Mouse (Mus musculus): ENCODE data around the gene Smad5. TPM values are rescaled to one million over a fixed set of nuclear protein-coding genes. Genes with fewer than 3 reads are reported as not detected.
A peak's percentile ranks its signal among the peaks of the same experiment; 100 is the strongest.

The Smad5 gene
- polyA plus RNA-seq, 1 experiment from 2014 or later, result 57.4 TPM

- H3K9ac ChIP-seq (replicated peaks; ENCODE audit: low read length), result no peak overlapping the region
- H3K27me3 ChIP-seq (ENCODE audit: control insufficient read depth, insufficient read depth, low read length), result no peaks in the 10 kb centered on the region
- no peak overlapping the region for H3K4me2 ChIP-seq (ENCODE audit: low read depth, low read length)
- H3K4me1 ChIP-seq (ENCODE audit: control insufficient read depth, insufficient read depth, low read length), result no peaks in the 10 kb centered on the region
- H3K36me3 ChIP-seq (replicated peaks; ENCODE audit: control insufficient read depth, insufficient read depth, low read depth, low read length), result peaks cover 20% of the 10 kb centered on the region
- 84% methylated on average over 4 of the region's 4 CpGs for WGBS
- no peak for DNase-seq (ENCODE audit: low spot score)
- H3K27ac ChIP-seq (replicated peaks; ENCODE audit: low read depth, low read length), result no peak overlapping the region
- no peak overlapping the region for H3K4me3 ChIP-seq (ENCODE audit: low read depth, low read length)
- no peak for ATAC-seq (replicated peaks; ENCODE audit: insufficient number of reproducible peaks, low FRiP score, low TSS enrichment, low read depth)
- H3K9me3 ChIP-seq (replicated peaks; ENCODE audit: control insufficient read depth, low read length), result no peaks in the 10 kb centered on the region
Measured at GRCm38 (mm10) chr13:56734617-56735016, 31.8 kb downstream of the Smad5 start.

DNA sequence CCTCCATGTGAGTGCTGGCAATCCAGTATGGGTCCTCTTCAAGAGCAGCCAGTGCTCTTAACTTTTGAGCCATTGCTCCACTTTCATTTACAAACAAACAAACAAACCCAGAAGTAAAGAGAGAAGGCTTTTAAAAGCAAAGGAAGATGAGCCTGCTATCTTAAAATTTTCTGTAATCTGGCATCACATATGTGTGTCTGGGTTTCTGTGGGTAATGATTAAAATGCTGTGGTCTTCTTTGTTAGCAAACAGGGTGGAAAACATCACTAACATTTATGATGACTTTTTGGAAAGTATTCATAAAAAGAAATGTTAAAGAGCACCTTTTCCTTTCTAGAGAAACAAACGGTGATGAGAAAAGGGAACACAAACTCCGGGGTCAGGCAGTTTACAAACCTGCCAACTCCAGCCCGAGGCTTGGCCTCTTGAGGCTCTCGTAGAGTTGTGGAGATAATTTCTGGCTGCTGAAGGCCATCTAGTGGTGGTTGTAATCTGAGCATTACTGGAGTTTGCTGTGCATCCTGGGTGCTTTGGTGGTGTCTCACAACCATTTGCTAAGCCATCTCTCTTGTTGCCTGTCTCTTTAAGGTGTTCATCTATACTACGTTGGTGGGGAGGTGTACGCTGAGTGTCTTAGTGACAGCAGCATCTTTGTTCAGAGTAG is 32.5 kb downstream of the Smad5 start:
- peak; percentile 29 for DNase-seq (ENCODE audit: low spot score)
- no peak overlapping the region for H3K4me3 ChIP-seq (ENCODE audit: low read depth, low read length)
- H3K27me3 ChIP-seq (ENCODE audit: control insufficient read depth, insufficient read depth, low read length), result no peaks in the 10 kb centered on the region
- H3K9ac ChIP-seq (replicated peaks; ENCODE audit: low read length), result no peak overlapping the region
- H3K27ac ChIP-seq (replicated peaks; ENCODE audit: low read depth, low read length), result no peak overlapping the region
- H3K9me3 ChIP-seq (replicated peaks; ENCODE audit: control insufficient read depth, low read length), result no peaks in the 10 kb centered on the region
- WGBS, result 60% methylated on average over 6 of the region's 6 CpGs
- H3K36me3 ChIP-seq (replicated peaks; ENCODE audit: control insufficient read depth, insufficient read depth, low read depth, low read length), result peaks cover 22% of the 10 kb centered on the region
- H3K4me2 ChIP-seq (ENCODE audit: low read depth, low read length), result no peak overlapping the region
- no peaks in the 10 kb centered on the region for H3K4me1 ChIP-seq (ENCODE audit: control insufficient read depth, insufficient read depth, low read length)
- no peak for ATAC-seq (replicated peaks; ENCODE audit: insufficient number of reproducible peaks, low FRiP score, low TSS enrichment, low read depth)

GRCm38 (mm10) chr13:56739556-56739955 is 36.7 kb downstream of the Smad5 start:
- no peaks in the 10 kb centered on the region for H3K4me1 ChIP-seq (ENCODE audit: control insufficient read depth, insufficient read depth, low read length)
- ATAC-seq (replicated peaks; ENCODE audit: insufficient number of reproducible peaks, low FRiP score, low TSS enrichment, low read depth) (no peak), DNase-seq (ENCODE audit: low spot score) (no peak)
- no peak overlapping the region for H3K4me3 ChIP-seq (ENCODE audit: low read depth, low read length)
- no peak overlapping the region for H3K27ac ChIP-seq (replicated peaks; ENCODE audit: low read depth, low read length)
- H3K9me3 ChIP-seq (replicated peaks; ENCODE audit: control insufficient read depth, low read length), result no peaks in the 10 kb centered on the region
- peaks cover 13% of the 10 kb centered on the region for H3K36me3 ChIP-seq (replicated peaks; ENCODE audit: control insufficient read depth, insufficient read depth, low read depth, low read length)
- no peaks in the 10 kb centered on the region for H3K27me3 ChIP-seq (ENCODE audit: control insufficient read depth, insufficient read depth, low read length)
- no peak overlapping the region for H3K9ac ChIP-seq (replicated peaks; ENCODE audit: low read length)
- no peak overlapping the region for H3K4me2 ChIP-seq (ENCODE audit: low read depth, low read length)
- WGBS, result 97% methylated on average over 5 of the region's 5 CpGs

- Histone ChIP-seq H3K27ac (replicated peaks; ENCODE audit: low read depth, low read length) (no peak overlapping the region), H3K9me3 (replicated peaks; ENCODE audit: control insufficient read depth, low read length) (no peaks in the 10 kb centered on the region), H3K4me3 (ENCODE audit: low read depth, low read length) (no peak overlapping the region), H3K9ac (replicated peaks; ENCODE audit: low read length) (no peak overlapping the region), H3K4me2 (ENCODE audit: low read depth, low read length) (no peak overlapping the region), H3K27me3 (ENCODE audit: control insufficient read depth, insufficient read depth, low read length) (no peaks in the 10 kb centered on the region), H3K4me1 (ENCODE audit: control insufficient read depth, insufficient read depth, low read length) (no peaks in the 10 kb centered on the region), H3K36me3 (replicated peaks; ENCODE audit: control insufficient read depth, insufficient read depth, low read depth, low read length) (peaks cover 13% of the 10 kb centered on the region)
- no peak for DNase-seq (ENCODE audit: low spot score)
- ATAC-seq (replicated peaks; ENCODE audit: insufficient number of reproducible peaks, low FRiP score, low TSS enrichment, low read depth), result no peak
- 88% methylated on average over 6 of the region's 6 CpGs for WGBS
Measured at GRCm38 (mm10) chr13:56740496-56740895, 37.7 kb downstream of the Smad5 start.

GRCm38 (mm10) chr13:56741691-56742090 is 38.9 kb downstream of the Smad5 start:
- WGBS, result 87% methylated on average over 7 of the region's 7 CpGs
- no peak overlapping the region for H3K4me2 ChIP-seq (ENCODE audit: low read depth, low read length)
- no peak overlapping the region for H3K4me3 ChIP-seq (ENCODE audit: low read depth, low read length)
- no peaks in the 10 kb centered on the region for H3K27me3 ChIP-seq (ENCODE audit: control insufficient read depth, insufficient read depth, low read length)
- ATAC-seq (replicated peaks; ENCODE audit: insufficient number of reproducible peaks, low FRiP score, low TSS enrichment, low read depth), result no peak
- no peak overlapping the region for H3K9ac ChIP-seq (replicated peaks; ENCODE audit: low read length)
- no peaks in the 10 kb centered on the region for H3K4me1 ChIP-seq (ENCODE audit: control insufficient read depth, insufficient read depth, low read length)
- peaks cover 13% of the 10 kb centered on the region for H3K36me3 ChIP-seq (replicated peaks; ENCODE audit: control insufficient read depth, insufficient read depth, low read depth, low read length)
- no peaks in the 10 kb centered on the region for H3K9me3 ChIP-seq (replicated peaks; ENCODE audit: control insufficient read depth, low read length)
- no peak for DNase-seq (ENCODE audit: low spot score)
- H3K27ac ChIP-seq (replicated peaks; ENCODE audit: low read depth, low read length), result no peak overlapping the region

- ATAC-seq (replicated peaks; ENCODE audit: insufficient number of reproducible peaks, low FRiP score, low TSS enrichment, low read depth), result no peak
- Histone ChIP-seq H3K27ac (replicated peaks; ENCODE audit: low read depth, low read length) (no peak overlapping the region), H3K36me3 (replicated peaks; ENCODE audit: control insufficient read depth, insufficient read depth, low read depth, low read length) (peaks cover 10% of the 10 kb centered on the region), H3K9me3 (replicated peaks; ENCODE audit: control insufficient read depth, low read length) (no peaks in the 10 kb centered on the region), H3K4me2 (ENCODE audit: low read depth, low read length) (no peak overlapping the region), H3K4me1 (ENCODE audit: control insufficient read depth, insufficient read depth, low read length) (no peaks in the 10 kb centered on the region), H3K27me3 (ENCODE audit: control insufficient read depth, insufficient read depth, low read length) (no peaks in the 10 kb centered on the region), H3K9ac (replicated peaks; ENCODE audit: low read length) (no peak overlapping the region), H3K4me3 (ENCODE audit: low read depth, low read length) (no peak overlapping the region)
- 80% methylated on average over 6 of the region's 6 CpGs for WGBS
- no peak for DNase-seq (ENCODE audit: low spot score)
Measured at GRCm38 (mm10) chr13:56742325-56742901, 39.6 kb downstream of the Smad5 start.

GRCm38 (mm10) chr13:56746739-56747532 is 44.1 kb downstream of the Smad5 start:
- Histone ChIP-seq H3K27ac (replicated peaks; ENCODE audit: low read depth, low read length) (no peak overlapping the region), H3K27me3 (ENCODE audit: control insufficient read depth, insufficient read depth, low read length) (peaks cover 3% of the 10 kb centered on the region; the same call in 1 of the 2 replicates), H3K9ac (replicated peaks; ENCODE audit: low read length) (no peak overlapping the region), H3K36me3 (replicated peaks; ENCODE audit: control insufficient read depth, insufficient read depth, low read depth, low read length) (no peaks in the 10 kb centered on the region), H3K4me1 (ENCODE audit: control insufficient read depth, insufficient read depth, low read length) (no peaks in the 10 kb centered on the region), H3K9me3 (replicated peaks; ENCODE audit: control insufficient read depth, low read length) (no peaks in the 10 kb centered on the region), H3K4me2 (ENCODE audit: low read depth, low read length) (no peak overlapping the region), H3K4me3 (ENCODE audit: low read depth, low read length) (no peak overlapping the region)
- no peak for DNase-seq (ENCODE audit: low spot score)
- ATAC-seq (replicated peaks; ENCODE audit: insufficient number of reproducible peaks, low FRiP score, low TSS enrichment, low read depth), result no peak
- 81% methylated on average over 10 of the region's 10 CpGs for WGBS

DNA sequence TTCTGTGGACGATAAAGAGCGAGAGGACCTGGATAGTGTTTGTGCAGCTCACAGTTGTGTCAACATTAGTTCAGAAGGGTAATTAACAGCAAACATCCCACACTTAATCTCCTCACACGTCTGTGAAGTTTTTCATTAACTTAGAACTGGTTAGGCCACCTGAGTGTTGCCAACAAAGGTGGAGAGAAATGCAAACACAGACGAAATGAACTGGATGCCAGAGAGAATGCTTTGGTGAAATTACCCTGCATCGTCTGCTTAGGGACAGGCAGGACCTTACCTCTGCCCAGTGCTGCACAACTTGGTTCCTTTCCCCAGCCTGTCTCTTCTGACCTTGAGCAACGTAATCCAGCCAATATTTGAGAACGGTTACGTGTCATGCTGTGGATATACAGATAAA is 44.7 kb downstream of the Smad5 start:
- DNase-seq (ENCODE audit: low spot score), result no peak
- no peak for ATAC-seq (replicated peaks; ENCODE audit: insufficient number of reproducible peaks, low FRiP score, low TSS enrichment, low read depth)
- no peak overlapping the region for H3K4me3 ChIP-seq (ENCODE audit: low read depth, low read length)
- no peak overlapping the region for H3K9ac ChIP-seq (replicated peaks; ENCODE audit: low read length)
- peaks cover 1% of the 10 kb centered on the region; the same call in 1 of the 2 replicates for H3K4me1 ChIP-seq (ENCODE audit: control insufficient read depth, insufficient read depth, low read length)
- peaks cover 4% of the 10 kb centered on the region for H3K27me3 ChIP-seq (ENCODE audit: control insufficient read depth, insufficient read depth, low read length)
- no peak overlapping the region for H3K4me2 ChIP-seq (ENCODE audit: low read depth, low read length)
- 64% methylated on average over 8 of the region's 8 CpGs for WGBS
- H3K36me3 ChIP-seq (replicated peaks; ENCODE audit: control insufficient read depth, insufficient read depth, low read depth, low read length), result no peaks in the 10 kb centered on the region
- H3K27ac ChIP-seq (replicated peaks; ENCODE audit: low read depth, low read length), result no peak overlapping the region
- H3K9me3 ChIP-seq (replicated peaks; ENCODE audit: control insufficient read depth, low read length), result no peaks in the 10 kb centered on the region
